Mouse (Mus musculus): ENCODE results near the gene Pskh1.

Gene Pskh1

DNA sequence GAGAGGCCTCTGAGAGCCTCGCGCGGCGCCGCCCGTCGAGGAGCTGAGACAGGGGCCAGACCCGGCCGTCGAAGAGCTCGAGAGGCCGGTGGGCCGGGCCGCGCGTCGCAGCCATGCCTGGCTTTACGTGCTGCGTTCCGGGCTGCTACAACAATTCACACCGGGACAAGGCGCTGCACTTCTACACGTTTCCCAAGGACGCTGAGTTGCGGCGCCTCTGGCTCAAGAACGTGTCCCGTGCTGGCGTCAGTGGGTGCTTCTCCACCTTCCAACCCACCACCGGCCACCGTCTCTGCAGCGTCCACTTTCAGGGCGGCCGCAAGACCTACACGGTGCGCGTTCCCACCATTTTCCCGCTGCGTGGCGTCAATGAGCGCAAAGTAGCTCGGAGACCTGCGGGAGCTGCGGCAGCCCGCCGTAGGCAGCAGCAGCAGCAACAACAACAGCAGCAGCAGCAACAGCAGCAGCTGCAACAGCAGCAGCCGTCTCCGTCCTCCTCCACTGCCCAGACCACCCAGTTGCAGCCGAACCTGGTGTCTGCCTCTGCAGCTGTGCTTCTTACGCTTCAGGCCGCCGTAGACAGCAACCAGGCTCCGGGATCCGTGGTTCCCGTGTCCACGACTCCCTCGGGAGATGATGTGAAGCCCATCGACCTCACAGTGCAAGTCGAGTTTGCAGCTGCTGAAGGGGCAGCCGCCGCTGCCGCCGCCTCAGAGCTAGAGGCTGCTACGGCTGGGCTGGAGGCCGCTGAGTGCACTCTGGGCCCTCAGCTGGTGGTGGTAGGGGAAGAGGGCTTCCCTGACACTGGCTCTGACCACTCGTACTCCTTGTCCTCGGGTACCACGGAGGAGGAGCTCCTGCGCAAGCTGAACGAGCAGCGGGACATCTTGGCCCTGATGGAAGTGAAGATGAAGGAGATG is 44.7 kb upstream of the Pskh1 start:
- Histone ChIP-seq H3K9me3 (ENCODE audit: low read length) (no peaks in the 10 kb centered on the region), H3K27me3 (ENCODE audit: insufficient read depth, low read length) (no peaks in the 10 kb centered on the region; the same call in 1 of the 2 replicates), H3K36me3 (ENCODE audit: insufficient read depth, low read length) (peaks cover 32% of the 10 kb centered on the region), H3K4me3 (replicated peaks; ENCODE audit: low read length) (peak overlapping the region; percentile 93), H3K4me1 (replicated peaks; ENCODE audit: low read depth, low read length) (peaks cover 70% of the 10 kb centered on the region)
- TF ChIP-seq POU5F1 (IDR thresholded peaks at IDR 0.05; ENCODE audit: borderline replicate concordance, low read length) (no peak), NANOG (IDR thresholded peaks at IDR 0.05; ENCODE audit: borderline replicate concordance, low read length) (no peak), CTCF (conservative IDR thresholded peaks at IDR 0.05; ENCODE audit: low read length) (no peak)

DNA sequence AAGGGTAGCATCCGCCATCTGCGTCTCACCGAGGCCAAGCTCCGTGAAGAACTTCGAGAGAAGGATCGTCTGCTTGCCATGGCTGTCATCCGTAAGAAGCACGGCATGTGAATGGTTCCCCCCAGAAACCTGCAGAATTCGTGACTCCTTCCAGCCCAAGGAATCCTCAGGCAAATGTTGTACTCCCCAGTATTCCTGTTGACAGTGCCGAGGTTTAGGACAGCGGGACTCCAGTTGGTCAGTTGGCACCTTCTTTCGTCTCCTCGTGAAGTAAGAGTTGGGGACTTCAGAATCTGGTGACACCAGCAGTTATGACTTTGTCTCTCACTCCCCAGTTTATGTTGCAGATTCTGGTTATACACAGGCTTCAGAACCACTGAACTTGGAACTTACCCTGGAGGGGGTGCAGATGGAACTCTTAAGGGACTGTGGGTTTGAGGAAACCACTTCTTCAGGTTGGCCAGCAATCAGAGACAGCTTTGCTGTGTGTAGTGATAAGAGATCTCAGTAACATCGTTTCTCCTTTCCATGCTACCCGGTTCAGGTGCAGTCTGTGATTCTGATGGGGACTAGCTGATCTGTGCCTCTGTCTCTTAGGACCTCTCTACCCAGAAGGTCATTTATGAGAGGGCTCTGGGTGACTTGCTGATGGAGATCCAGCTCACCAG is 43.9 kb upstream of the Pskh1 start:
- H3K4me1 ChIP-seq (replicated peaks; ENCODE audit: low read depth, low read length) = peaks cover 65% of the 10 kb centered on the region
- no peaks in the 10 kb centered on the region; the same call in 1 of the 2 replicates for H3K27me3 ChIP-seq (ENCODE audit: insufficient read depth, low read length)
- TF ChIP-seq POU5F1 (IDR thresholded peaks at IDR 0.05; ENCODE audit: borderline replicate concordance, low read length) = no peak
- TF ChIP-seq NANOG (IDR thresholded peaks at IDR 0.05; ENCODE audit: borderline replicate concordance, low read length) = no peak
- no peak for TF ChIP-seq CTCF (conservative IDR thresholded peaks at IDR 0.05; ENCODE audit: low read length)
- peak overlapping the region; percentile 93 for H3K4me3 ChIP-seq (replicated peaks; ENCODE audit: low read length)
- H3K9me3 ChIP-seq (ENCODE audit: low read length) = no peaks in the 10 kb centered on the region
- peaks cover 32% of the 10 kb centered on the region for H3K36me3 ChIP-seq (ENCODE audit: insufficient read depth, low read length)

DNA sequence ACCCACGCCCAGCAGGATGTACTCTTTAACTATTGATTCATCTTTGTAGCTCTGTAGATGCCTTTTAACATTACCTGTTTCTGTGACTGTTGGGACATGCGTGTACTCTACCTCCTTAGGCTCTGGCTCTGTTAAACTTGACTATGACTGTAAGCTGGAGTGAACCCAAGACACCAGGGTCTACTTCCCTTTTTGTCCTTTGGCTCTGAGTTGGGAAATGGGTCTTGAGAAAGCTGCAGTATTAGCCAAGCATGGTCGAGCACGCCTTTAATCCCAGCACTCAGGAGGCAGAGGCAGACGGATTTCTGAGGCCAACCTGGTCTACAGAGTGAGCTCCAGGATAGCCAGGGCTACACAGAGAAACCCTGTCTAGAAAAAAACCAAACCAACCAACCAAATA is 41.7 kb upstream of the Pskh1 start:
- peaks cover 52% of the 10 kb centered on the region for H3K36me3 ChIP-seq (ENCODE audit: insufficient read depth, low read length)
- H3K27me3 ChIP-seq (ENCODE audit: insufficient read depth, low read length) = no peaks in the 10 kb centered on the region; the same call in 1 of the 2 replicates
- no peak overlapping the region for H3K4me3 ChIP-seq (replicated peaks; ENCODE audit: low read length)
- H3K9me3 ChIP-seq (ENCODE audit: low read length) = no peaks in the 10 kb centered on the region
- TF ChIP-seq CTCF (conservative IDR thresholded peaks at IDR 0.05; ENCODE audit: low read length) = no peak
- TF ChIP-seq POU5F1 (IDR thresholded peaks at IDR 0.05; ENCODE audit: borderline replicate concordance, low read length) = no peak
- TF ChIP-seq NANOG (IDR thresholded peaks at IDR 0.05; ENCODE audit: borderline replicate concordance, low read length) = no peak
- H3K4me1 ChIP-seq (replicated peaks; ENCODE audit: low read depth, low read length) = peaks cover 73% of the 10 kb centered on the region

DNA sequence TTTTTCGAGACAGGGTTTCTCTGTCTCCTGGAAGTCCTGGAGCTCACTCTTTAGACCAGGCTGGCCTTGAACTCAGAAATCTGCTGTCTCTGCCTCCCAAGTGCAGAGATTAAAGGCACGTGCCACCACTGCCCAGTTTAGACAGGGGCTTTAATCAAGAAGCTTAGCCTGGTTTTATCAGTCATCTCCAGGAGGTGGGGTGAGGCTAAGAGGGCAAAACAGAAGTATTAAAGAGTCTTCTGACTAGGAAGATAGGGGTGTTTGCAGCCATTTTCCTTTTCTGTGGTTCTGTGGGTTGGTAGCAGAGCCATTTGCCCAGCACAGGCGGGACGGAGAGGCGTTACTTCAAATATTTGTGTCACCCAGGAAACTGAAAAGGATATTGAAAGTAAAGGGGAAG is 40.9 kb upstream of the Pskh1 start:
- H3K4me1 ChIP-seq (replicated peaks; ENCODE audit: low read depth, low read length) = peaks cover 75% of the 10 kb centered on the region
- H3K27me3 ChIP-seq (ENCODE audit: insufficient read depth, low read length) = no peaks in the 10 kb centered on the region; the same call in 1 of the 2 replicates
- H3K36me3 ChIP-seq (ENCODE audit: insufficient read depth, low read length) = peaks cover 60% of the 10 kb centered on the region
- H3K9me3 ChIP-seq (ENCODE audit: low read length) = no peaks in the 10 kb centered on the region
- TF ChIP-seq POU5F1 (IDR thresholded peaks at IDR 0.05; ENCODE audit: borderline replicate concordance, low read length) = no peak
- H3K4me3 ChIP-seq (replicated peaks; ENCODE audit: low read length) = peak overlapping the region; percentile 100

DNA sequence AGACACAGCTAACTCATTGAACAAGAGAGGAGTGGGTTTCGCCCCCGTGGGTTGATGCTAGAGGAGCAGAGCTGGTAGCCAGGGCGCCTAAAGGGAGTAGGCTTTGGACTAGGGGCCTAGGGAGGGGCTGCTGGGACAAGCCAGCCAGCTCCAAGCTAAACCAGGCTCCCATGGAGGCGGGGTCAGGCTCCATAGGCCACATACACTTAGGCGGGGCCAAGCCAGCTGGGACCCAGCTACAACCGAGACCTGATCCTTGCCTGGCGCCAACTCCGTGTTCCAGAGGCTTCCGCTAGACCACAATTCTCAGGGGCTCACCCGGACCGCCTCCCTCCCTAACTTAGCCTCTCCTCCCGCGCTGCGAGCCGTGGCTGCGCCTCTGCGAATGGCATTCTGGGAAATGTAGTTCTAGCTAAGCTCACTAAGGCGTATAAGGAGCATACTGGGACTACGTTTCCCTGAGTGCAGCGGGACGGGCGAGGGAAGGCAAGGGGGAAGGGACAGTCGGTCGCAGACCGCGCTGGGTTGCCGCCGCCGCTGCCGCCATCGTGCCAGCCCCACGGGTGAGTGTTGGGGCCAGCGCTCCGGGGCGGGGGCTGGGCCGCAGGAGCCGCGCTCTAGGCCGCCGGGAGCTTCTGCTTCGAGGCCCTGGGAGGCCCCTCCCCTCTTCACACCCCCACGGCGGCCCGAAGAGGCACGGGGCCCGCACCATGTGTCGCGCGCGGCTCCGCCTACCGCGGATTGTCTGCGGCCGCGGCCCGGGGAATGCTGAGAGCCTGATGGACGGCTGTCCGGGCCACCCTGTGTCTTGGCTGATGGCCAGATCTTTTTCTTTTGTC is 39.9 kb upstream of the Pskh1 start, which contains the start of gene Nutf2:
TSS of gene Nutf2 (plus strand) at position 438 of the 839 bp plus-strand sequence.
- H3K9me3 ChIP-seq (ENCODE audit: low read length) = no peaks in the 10 kb centered on the region
- H3K27me3 ChIP-seq (ENCODE audit: insufficient read depth, low read length) = no peaks in the 10 kb centered on the region; the same call in 1 of the 2 replicates
- H3K4me1 ChIP-seq (replicated peaks; ENCODE audit: low read depth, low read length) = peaks cover 83% of the 10 kb centered on the region
- H3K4me3 ChIP-seq (replicated peaks; ENCODE audit: low read length) = peak within 1 kb of the TSS; percentile 100
- no peak for TF ChIP-seq NANOG (IDR thresholded peaks at IDR 0.05; ENCODE audit: borderline replicate concordance, low read length)
- TF ChIP-seq CTCF (conservative IDR thresholded peaks at IDR 0.05; ENCODE audit: low read length) = no peak
- no peak for TF ChIP-seq POU5F1 (IDR thresholded peaks at IDR 0.05; ENCODE audit: borderline replicate concordance, low read length)
- peaks cover 70% of the 10 kb centered on the region for H3K36me3 ChIP-seq (ENCODE audit: insufficient read depth, low read length)

DNA sequence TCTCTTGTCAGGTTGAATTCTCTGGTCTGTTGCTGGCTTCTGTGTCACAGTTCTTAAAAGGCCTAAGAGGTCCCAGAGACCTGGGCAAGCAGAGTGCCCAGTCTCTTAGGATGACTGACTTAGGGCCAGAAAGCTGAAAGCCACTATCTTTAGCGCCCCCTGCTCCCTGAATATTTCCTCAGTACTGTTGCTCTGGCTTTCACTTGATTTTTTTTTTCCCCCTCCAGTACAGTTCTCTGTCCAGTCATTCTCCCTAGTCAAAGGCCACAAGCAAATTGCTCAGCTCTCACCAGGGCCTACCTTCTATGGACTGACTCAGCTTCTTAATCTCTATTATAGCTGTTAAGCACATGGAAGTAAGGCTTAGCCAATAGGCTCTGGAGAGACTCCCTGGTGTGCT is 38.3 kb upstream of the Pskh1 start:
- Histone ChIP-seq H3K4me3 (replicated peaks; ENCODE audit: low read length) (peak overlapping the region; percentile 100), H3K27me3 (ENCODE audit: insufficient read depth, low read length) (no peaks in the 10 kb centered on the region), H3K4me1 (replicated peaks; ENCODE audit: low read depth, low read length) (peaks cover 84% of the 10 kb centered on the region), H3K9me3 (ENCODE audit: low read length) (no peaks in the 10 kb centered on the region), H3K36me3 (ENCODE audit: insufficient read depth, low read length) (peaks cover 73% of the 10 kb centered on the region)
- TF ChIP-seq NANOG (IDR thresholded peaks at IDR 0.05; ENCODE audit: borderline replicate concordance, low read length) = no peak
- no peak for TF ChIP-seq POU5F1 (IDR thresholded peaks at IDR 0.05; ENCODE audit: borderline replicate concordance, low read length)
- no peak for TF ChIP-seq CTCF (conservative IDR thresholded peaks at IDR 0.05; ENCODE audit: low read length)

DNA sequence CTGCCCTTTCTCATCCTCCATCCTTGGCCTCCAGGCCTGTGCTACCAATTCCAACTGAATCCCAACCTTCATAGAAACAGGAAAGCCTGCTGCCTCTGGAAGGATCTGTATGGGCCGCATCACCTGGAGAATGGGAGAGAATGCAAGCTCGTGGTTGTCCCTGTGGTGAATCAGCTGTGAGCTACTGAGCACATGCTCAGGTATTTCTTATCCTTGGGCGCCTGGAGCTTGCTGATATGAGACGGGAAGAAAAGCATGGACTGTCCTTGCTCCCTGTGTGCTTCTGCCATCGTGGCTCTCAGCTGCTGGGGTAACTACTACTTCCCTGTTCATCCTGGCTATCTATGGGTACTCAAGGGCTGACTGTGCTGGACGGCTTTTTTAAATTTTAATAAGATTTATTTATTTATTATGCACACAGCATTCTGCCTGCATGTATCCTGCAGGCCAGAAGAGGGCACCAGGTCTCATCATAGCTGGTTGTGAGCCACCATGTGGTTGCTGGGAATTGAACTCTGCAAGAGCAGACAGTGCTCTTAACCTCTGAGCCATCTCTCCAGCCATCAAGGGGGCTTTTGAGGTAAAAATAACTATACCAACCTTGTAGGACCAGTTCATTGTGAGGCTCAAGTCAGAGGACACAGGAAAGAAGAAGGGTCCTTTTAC is 33.7 kb upstream of the Pskh1 start:
- H3K4me1 ChIP-seq (replicated peaks; ENCODE audit: low read depth, low read length) = peaks cover 95% of the 10 kb centered on the region
- H3K4me3 ChIP-seq (replicated peaks; ENCODE audit: low read length) = 0 out of 2 replicates have a peak overlapping the region, but pooled peaks have one; percentile 24
- TF ChIP-seq NANOG (IDR thresholded peaks at IDR 0.05; ENCODE audit: borderline replicate concordance, low read length) (no peak), CTCF (conservative IDR thresholded peaks at IDR 0.05; ENCODE audit: low read length) (peak; percentile 44)
- no peaks in the 10 kb centered on the region for H3K9me3 ChIP-seq (ENCODE audit: low read length)
- H3K27me3 ChIP-seq (ENCODE audit: insufficient read depth, low read length) = no peaks in the 10 kb centered on the region
- H3K36me3 ChIP-seq (ENCODE audit: insufficient read depth, low read length) = peaks cover 96% of the 10 kb centered on the region
